Comparison of ENCODE assay signal across 7 mouse cellular contexts in genomic region chr11:32453353-32453915, GRCm38 (mm10). TPM values are rescaled to one million over a fixed set of nuclear protein-coding genes. Genes with fewer than 3 reads are reported as not detected.
DNase-seq lines count a peak whose midpoint lies in the region; ATAC-seq and TF ChIP-seq lines count a peak whose summit lies in the region.

No protein-coding gene starts in this region.

- no peak for TF ChIP-seq POLR2A in kidney, adult 2 months (IDR thresholded peaks at IDR 0.05; ENCODE audit: low read depth, low read length)
- TF ChIP-seq POLR2A in cortical plate, adult 2 months (IDR thresholded peaks at IDR 0.05; ENCODE audit: extremely low read depth, insufficient read depth, low read length), result no peak

- H3K36me3 ChIP-seq in kidney, embryonic 15.5 days, result no peaks in the 10 kb centered on the region
- H3K36me3 ChIP-seq in kidney, adult 2 months (ENCODE audit: control insufficient read depth, insufficient read depth, low read length), result no peaks in the 10 kb centered on the region; the same call in 1 of the 2 replicates
- no peaks in the 10 kb centered on the region for H3K36me3 ChIP-seq in midbrain, embryonic 12.5 days

- H3K9ac ChIP-seq in kidney, embryonic 15.5 days, result no peak overlapping the region
- H3K9ac ChIP-seq in midbrain, embryonic 12.5 days (replicated peaks), result no peak overlapping the region

- H3K4me3 ChIP-seq in kidney, embryonic 15.5 days (replicated peaks), result no peak overlapping the region
- H3K4me3 ChIP-seq in kidney, adult 2 months (ENCODE audit: insufficient read depth, low read depth, low read length), result no peak overlapping the region
- H3K4me3 ChIP-seq in cortical plate, adult 2 months (ENCODE audit: insufficient read depth, low read length), result no peak overlapping the region
- no peak overlapping the region for H3K4me3 ChIP-seq in midbrain, embryonic 12.5 days

- peaks cover 13% of the 10 kb centered on the region for H3K4me1 ChIP-seq in kidney, embryonic 15.5 days
- H3K4me1 ChIP-seq in kidney, adult 2 months (ENCODE audit: control insufficient read depth, insufficient read depth, low read length), result peaks cover 5% of the 10 kb centered on the region; the same call in 1 of the 2 replicates
- H3K4me1 ChIP-seq in cortical plate, adult 2 months (ENCODE audit: control insufficient read depth, insufficient read depth, low read length), result peaks cover 1% of the 10 kb centered on the region; the same call in 1 of the 2 replicates
- peaks cover 20% of the 10 kb centered on the region for H3K4me1 ChIP-seq in midbrain, embryonic 12.5 days

- no peaks in the 10 kb centered on the region for H3K27me3 ChIP-seq in kidney, embryonic 15.5 days
- H3K27me3 ChIP-seq in kidney, adult 2 months (replicated peaks; ENCODE audit: control insufficient read depth, insufficient read depth, low read length), result no peaks in the 10 kb centered on the region
- no peaks in the 10 kb centered on the region for H3K27me3 ChIP-seq in midbrain, embryonic 12.5 days

- TF ChIP-seq CTCF in kidney, adult 2 months (conservative IDR thresholded peaks at IDR 0.05; ENCODE audit: insufficient read depth, insufficient read length, low read depth, low read length), result no peak
- TF ChIP-seq CTCF in cortical plate, adult 2 months (IDR thresholded peaks at IDR 0.05; ENCODE audit: extremely low read depth, insufficient read depth, low read length), result no peak

- WGBS in kidney, embryonic 15.5 days, result 49% methylated on average over 8 of the region's 8 CpGs
- 73% methylated on average over 8 of the region's 8 CpGs for WGBS in kidney, adult 2 months
- 36% methylated on average over 8 of the region's 8 CpGs for WGBS in midbrain, embryonic 12.5 days

- H3K27ac ChIP-seq in kidney, embryonic 15.5 days, result peak overlapping the region; percentile 46; the same call in 1 of the 2 replicates
- no peak overlapping the region for H3K27ac ChIP-seq in kidney, adult 2 months (ENCODE audit: insufficient read depth, low read depth, low read length)
- H3K27ac ChIP-seq in cortical plate, adult 2 months (ENCODE audit: insufficient read depth, low read length), result 0 out of 2 replicates have a peak overlapping the region, but pooled peaks have one; percentile 25
- H3K27ac ChIP-seq in midbrain, embryonic 12.5 days (replicated peaks), result 0 out of 2 replicates have a peak overlapping the region, but pooled peaks have one; percentile 42

- no peak for DNase-seq in kidney, adult 2 months
- peak; percentile 49 for DNase-seq in cerebellum, adult 9-11 months
- no peak for DNase-seq in urinary bladder, postnatal 4 days (ENCODE audit: low spot score in 2 of 2)
- DNase-seq in gastrocnemius, postnatal 4 days (ENCODE audit: low spot score in 2 of 2), result no peak

- H3K4me2 ChIP-seq in kidney, embryonic 15.5 days, result 0 out of 2 replicates have a peak overlapping the region, but pooled peaks have one; percentile 8
- H3K4me2 ChIP-seq in midbrain, embryonic 12.5 days (replicated peaks), result no peak overlapping the region

- no peak for ATAC-seq in kidney, embryonic 15.5 days (replicated peaks; ENCODE audit: low FRiP score)
- no peak for ATAC-seq in midbrain, embryonic 12.5 days (ENCODE audit: low FRiP score, low read depth)

- H3K9me3 ChIP-seq in kidney, embryonic 15.5 days (replicated peaks), result no peaks in the 10 kb centered on the region
- H3K9me3 ChIP-seq in midbrain, embryonic 12.5 days, result no peaks in the 10 kb centered on the region

RNA-seq across cellular contexts. Expression of gene Ubtd2, which starts 1.7 kb away (rescaled TPM):
- 45.1 and 46.1 TPM in 2 replicates for polyA plus RNA-seq in kidney, embryonic 15.5 days (2015; fragmentation: Nextera tagmentation; extraction: Ambion mirVana)
- polyA plus RNA-seq in kidney, adult 2 months (2012; rRNA removed), result 4.6 and 5.4 TPM in 2 replicates
- 30.9 and 31.8 TPM in 2 replicates for polyA plus RNA-seq in cortical plate, adult 2 months (2012; rRNA removed)
- 66.3 and 67.2 TPM in 2 replicates for polyA plus RNA-seq in midbrain, embryonic 12.5 days (2016; fragmentation: Nextera tagmentation; extraction: Ambion mirVana)
- total RNA-seq in gastrocnemius, postnatal 4 days (2021), result 10 to 100 TPM; 63.5 to 68.8 TPM
